Mouse (Mus musculus) brown adipose tissue, adult 24 weeks (tissue): ENCODE measurements at regions not wholly inside any gene's neighbourhood (a gene's known extent, or its start where the extent isn't known, plus 50 kb on each side); places are given as distances from the start of the nearest gene placed in this dataset.
A peak's percentile ranks its signal among the peaks of the same experiment; 100 is the strongest.

ENCODE experiments used
- H3K27ac ChIP-seq: fragments of 200-500 bp; replicated peaks from 2 replicates; pipeline ENCODE4 v1.5.1; 2012; ENCODE audit warnings: low read depth, mild to moderate bottlenecking, low read length
- H3K4me1 ChIP-seq: fragments of 200-500 bp; 2 replicates; pipeline ENCODE4 v1.6.1; 2012; ENCODE audit warnings: low read length, mixed read lengths; ENCODE audit not compliant: control insufficient read depth, insufficient read depth, insufficient read length
- H3K4me3 ChIP-seq: fragments of 200-500 bp; 2 replicates; pipeline ENCODE4 v1.5.1; 2012; ENCODE audit warnings: low read depth, mild to moderate bottlenecking, low read length, moderate library complexity; ENCODE audit not compliant: insufficient read depth

DNA sequence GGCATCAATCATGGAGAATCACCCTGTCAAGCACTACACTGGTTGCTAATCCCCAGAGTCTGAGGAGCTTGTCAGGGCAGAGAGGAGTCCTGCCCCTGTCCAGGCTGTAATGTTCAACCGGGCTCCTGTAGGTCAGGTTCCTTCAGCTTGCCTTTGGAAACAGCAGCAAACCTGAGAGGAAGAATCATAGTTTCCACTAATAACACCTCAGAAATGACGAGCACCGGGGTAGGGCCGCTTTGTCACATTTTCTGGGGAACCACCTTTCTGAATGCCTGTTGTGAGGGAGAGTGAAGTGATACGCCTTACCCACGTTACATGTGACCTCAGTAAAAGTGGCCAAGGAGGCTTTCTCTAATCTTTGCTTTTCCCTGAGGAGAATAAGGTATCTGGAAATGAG lies 263.8 kb upstream of the N4bp1 start:
- H3K4me3 ChIP-seq = no peak overlapping the region
- H3K4me1 ChIP-seq = no peaks in the 10 kb centered on the region
- H3K27ac ChIP-seq = no peak overlapping the region

DNA sequence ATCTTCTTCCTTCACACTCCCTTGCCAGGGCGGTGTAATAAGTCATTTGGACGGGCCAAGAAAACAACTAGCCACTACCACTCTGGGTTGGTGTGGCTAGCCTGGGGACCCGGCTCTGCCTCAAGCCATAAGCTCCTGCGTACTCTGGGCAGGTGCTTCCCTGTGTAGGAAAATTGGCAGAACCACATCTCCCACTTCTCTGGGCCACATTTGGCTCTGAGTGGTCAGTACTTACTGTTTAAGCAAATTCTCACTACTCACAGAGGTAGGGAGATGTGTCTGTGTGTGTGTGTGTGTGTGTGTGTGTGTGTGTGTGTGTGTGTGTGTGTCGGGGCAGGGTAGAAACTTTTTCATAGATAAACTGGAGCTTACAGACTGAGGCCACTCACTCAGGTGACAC lies 262.6 kb upstream of the N4bp1 start:
- Histone ChIP-seq H3K4me1 (no peaks in the 10 kb centered on the region), H3K4me3 (no peak overlapping the region), H3K27ac (no peak overlapping the region)

DNA sequence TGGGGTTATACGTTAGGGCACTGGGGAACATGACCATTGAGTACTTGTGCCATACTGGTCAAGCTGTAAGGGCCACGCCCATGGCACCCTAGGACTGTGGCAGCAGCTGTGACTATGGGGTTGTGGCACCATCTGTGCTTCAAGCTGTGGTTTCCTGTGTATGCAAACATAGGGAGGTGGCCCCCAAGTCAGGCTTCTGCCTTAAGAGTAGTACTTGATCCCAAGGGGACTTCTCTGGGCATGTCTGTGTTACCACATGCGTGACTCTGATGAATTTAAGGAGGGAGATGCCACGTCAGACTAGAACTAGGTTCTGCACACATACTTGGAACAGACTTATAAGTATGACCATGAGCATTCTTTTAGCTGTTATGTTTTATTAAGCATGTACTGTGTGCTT lies 252.4 kb upstream of the N4bp1 start:
- no peak overlapping the region for H3K4me3 ChIP-seq
- H3K4me1 ChIP-seq = no peaks in the 10 kb centered on the region
- no peak overlapping the region for H3K27ac ChIP-seq

GRCm38 (mm10) chr8:87131716-87132115 lies 246.7 kb upstream of the N4bp1 start:
- Histone ChIP-seq H3K4me1 (peaks cover 7% of the 10 kb centered on the region; the same call in 1 of the 2 replicates), H3K4me3 (no peak overlapping the region), H3K27ac (no peak overlapping the region)

- Histone ChIP-seq H3K4me1 (peaks cover 7% of the 10 kb centered on the region; the same call in 1 of the 2 replicates), H3K4me3 (no peak overlapping the region), H3K27ac (peak overlapping the region; percentile 96)
Measured at GRCm38 (mm10) chr8:87130691-87131090, 245.6 kb upstream of the N4bp1 start.

DNA sequence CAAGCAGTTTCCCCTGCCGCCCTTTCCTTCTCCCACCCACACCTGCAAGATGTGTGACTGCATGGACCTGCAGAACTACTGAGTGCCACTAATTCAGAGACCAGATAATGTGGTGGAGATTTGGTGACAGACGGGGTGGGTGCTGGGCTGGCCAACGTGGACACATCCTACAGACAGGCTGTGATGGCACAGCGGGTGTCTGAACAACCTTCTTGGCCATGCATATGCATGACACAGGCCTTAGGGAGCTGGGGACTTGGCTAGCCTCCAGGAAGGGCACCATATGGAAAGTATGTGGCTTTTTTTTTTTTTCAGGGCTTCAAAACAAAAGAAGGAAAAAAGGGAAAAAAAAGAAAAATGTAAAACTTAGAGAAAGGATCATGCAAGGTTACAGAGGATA lies 243.5 kb upstream of the N4bp1 start:
- no peak overlapping the region for H3K27ac ChIP-seq
- peaks cover 7% of the 10 kb centered on the region; the same call in 1 of the 2 replicates for H3K4me1 ChIP-seq
- no peak overlapping the region for H3K4me3 ChIP-seq

DNA sequence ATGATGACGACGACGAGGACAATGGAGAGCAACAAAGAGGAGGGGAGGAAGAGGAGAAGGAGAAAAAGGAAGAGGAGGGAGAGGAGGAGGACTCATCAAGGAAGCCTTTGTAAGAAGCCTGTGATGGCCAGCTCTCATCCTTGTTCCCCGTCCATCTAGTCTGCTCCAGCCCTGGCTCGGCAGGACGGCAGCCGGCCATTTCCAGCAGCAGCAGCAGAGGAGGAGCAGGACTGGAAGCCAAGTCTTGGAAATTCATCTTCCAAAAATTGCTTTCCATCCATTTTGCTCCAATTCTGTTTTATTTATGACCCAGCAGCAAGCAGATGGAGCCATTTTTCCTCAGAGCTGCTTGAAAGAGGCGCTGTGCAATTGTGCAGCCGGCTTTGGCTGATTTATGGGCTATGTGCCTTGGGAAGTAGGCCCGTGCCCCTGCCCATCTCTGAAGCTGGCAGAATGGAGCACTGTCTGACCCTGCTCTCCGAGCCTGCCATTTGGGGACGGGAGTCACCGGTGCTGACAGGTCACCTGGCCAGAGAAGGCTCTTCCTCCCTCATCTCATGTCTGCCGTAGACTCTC lies 231.2 kb upstream of the N4bp1 start:
- H3K27ac ChIP-seq = no peak overlapping the region
- H3K4me3 ChIP-seq = no peak overlapping the region
- H3K4me1 ChIP-seq = peaks cover 3% of the 10 kb centered on the region; the same call in 1 of the 2 replicates

DNA sequence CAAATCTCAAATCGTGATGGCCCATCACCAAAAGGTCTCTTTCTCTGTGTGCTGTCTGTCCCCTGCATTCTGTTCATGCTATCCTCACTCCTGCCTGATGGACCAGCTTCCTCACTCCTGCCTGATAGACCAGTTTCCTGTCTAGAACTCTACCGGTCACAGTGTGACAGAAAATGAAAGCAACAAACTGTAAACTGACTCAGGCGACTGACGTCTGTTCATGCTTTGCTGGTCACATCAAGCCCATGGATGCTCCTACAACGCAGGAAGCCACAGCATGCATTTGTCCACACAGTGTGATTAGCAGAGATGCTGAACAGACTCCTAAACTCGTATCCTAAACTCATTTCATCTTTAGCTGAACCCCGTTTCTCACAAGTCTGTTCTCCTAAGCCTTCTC lies 227.3 kb upstream of the N4bp1 start:
- Histone ChIP-seq H3K27ac (no peak overlapping the region), H3K4me3 (no peak overlapping the region), H3K4me1 (no peaks in the 10 kb centered on the region)

GRCm38 (mm10) chr8:87105106-87105505 lies 220.0 kb upstream of the N4bp1 start:
- no peak overlapping the region for H3K4me3 ChIP-seq
- H3K27ac ChIP-seq = no peak overlapping the region
- no peaks in the 10 kb centered on the region for H3K4me1 ChIP-seq

DNA sequence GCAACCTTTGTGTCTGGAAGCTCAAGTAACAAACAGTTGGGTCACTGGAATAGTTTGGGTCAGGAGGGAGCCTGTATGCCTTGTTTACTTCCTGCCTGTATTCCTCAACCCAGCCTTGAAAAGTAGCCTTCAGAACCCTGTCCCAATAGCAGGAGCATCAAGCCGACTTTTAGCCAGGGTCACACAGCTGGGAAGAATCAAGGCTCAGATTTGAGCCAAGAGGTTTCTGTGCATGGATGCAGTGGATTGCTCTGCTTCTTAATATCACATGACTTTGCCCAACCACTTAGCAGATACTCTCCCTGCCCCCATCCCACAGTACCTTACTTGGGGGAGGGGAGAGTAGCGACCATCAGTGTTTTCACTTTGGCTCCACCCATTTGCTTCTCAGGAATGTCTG lies 210.2 kb upstream of the N4bp1 start:
- Histone ChIP-seq H3K4me1 (0 out of 2 replicates have a peak, but pooled peaks cover 2% of the 10 kb centered on the region), H3K4me3 (no peak overlapping the region), H3K27ac (no peak overlapping the region)

DNA sequence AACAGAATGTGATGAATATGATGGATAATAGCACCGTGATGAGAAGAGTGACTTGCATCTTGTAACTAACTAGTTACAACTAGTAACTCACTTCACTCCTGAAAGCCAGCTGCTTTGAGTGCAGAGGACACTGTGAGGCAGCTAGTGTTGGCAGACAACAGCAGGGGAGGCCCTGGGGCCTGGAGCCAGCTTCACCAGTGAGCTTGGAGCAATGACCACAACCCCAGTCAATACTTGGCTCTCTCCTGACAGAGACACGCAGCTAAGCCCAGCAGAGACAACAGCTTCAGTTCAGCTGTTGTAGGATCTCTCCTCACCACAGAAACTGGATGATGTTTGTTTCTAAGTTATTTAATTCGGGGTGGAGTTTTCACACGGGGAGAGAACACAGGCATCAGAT lies 209.6 kb upstream of the N4bp1 start:
- no peak overlapping the region for H3K27ac ChIP-seq
- H3K4me3 ChIP-seq = no peak overlapping the region
- 0 out of 2 replicates have a peak, but pooled peaks cover 2% of the 10 kb centered on the region for H3K4me1 ChIP-seq

DNA sequence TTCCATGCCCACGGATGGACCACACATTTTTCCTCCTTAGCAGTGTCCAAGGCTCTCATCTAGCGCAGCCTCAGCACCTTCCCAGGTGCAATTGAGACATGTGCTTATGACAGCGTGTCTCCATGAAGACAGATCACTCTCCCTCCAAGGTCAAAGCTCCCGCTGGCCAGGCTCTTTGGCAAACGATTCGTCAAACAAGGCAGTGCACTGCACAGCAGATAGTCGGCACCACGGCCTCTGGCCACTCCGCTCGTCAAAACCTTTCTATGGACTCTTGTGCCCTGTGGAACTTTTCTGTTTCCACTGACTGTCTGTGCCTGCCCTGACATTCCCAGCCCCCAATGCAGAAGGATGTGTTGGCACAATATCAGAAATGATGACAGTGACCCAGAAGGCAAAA lies 208.7 kb upstream of the N4bp1 start:
- H3K4me3 ChIP-seq = no peak overlapping the region
- H3K4me1 ChIP-seq = 0 out of 2 replicates have a peak, but pooled peaks cover 2% of the 10 kb centered on the region

GRCm38 (mm10) chr8:87093081-87093480 lies 208.0 kb upstream of the N4bp1 start:
- Histone ChIP-seq H3K27ac (no peak overlapping the region), H3K4me3 (no peak overlapping the region), H3K4me1 (0 out of 2 replicates have a peak, but pooled peaks cover 2% of the 10 kb centered on the region)

More for the DNA sequence above, 208.7 kb upstream of the N4bp1 start:
- no peak overlapping the region for H3K27ac ChIP-seq

DNA sequence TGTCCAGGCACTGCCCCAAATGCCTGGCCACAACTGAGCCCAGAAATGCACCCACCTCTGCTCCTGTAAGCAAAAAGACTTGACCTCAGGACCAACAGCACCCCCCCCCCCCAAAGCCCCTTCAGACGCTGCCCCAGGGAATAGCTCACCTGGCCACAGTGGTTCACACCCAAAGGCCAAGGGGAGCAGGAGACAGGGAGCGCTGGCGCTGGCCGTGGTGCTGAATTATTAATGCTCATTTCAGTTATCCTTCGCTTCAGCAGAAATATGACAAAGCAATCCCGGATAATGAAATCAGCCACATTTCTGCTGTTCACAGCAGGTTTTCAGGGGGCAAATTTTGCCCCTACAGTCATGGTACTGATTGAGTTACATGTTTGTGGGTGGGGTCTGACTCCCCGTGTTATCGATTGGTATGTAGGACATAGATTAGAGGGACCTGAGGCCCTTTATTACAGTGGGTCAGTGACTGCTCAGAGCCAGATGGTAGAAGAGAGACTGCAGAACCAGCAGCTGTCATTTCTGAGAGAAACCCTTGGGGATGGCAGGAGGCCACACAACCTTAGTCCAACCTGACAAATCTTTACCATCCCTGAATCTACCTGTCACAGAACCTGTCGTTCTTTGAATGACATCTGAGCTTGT lies 202.5 kb upstream of the N4bp1 start:
- Histone ChIP-seq H3K4me3 (no peak overlapping the region), H3K4me1 (no peaks in the 10 kb centered on the region), H3K27ac (no peak overlapping the region)

DNA sequence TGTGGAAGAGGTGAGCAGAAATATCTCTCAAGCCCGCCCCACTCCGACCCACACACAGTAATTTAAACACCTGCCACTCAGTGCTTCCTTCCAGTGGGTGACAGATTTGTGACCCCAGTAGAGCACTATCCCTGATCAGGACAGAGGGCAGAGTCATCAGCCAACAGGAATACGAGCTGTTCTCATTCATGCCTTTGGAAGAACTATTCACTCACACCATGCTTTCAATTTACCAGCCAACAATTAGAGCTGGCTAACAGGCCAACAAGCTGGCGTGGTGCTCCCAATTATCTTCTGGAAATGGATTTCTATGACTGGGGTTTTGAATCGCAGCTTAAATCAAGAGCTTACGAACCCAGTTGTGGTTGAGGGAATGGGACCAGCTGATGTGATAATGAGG lies 193.2 kb upstream of the N4bp1 start:
- no peak overlapping the region for H3K4me3 ChIP-seq
- H3K4me1 ChIP-seq = no peaks in the 10 kb centered on the region
- no peak overlapping the region for H3K27ac ChIP-seq

GRCm38 (mm10) chr8:87075921-87076320 lies 190.9 kb upstream of the N4bp1 start:
- H3K4me1 ChIP-seq = no peaks in the 10 kb centered on the region
- H3K4me3 ChIP-seq = no peak overlapping the region
- no peak overlapping the region for H3K27ac ChIP-seq
